Comparison of ENCODE assay signal across 8 mouse cellular contexts in the genomic region with DNA sequence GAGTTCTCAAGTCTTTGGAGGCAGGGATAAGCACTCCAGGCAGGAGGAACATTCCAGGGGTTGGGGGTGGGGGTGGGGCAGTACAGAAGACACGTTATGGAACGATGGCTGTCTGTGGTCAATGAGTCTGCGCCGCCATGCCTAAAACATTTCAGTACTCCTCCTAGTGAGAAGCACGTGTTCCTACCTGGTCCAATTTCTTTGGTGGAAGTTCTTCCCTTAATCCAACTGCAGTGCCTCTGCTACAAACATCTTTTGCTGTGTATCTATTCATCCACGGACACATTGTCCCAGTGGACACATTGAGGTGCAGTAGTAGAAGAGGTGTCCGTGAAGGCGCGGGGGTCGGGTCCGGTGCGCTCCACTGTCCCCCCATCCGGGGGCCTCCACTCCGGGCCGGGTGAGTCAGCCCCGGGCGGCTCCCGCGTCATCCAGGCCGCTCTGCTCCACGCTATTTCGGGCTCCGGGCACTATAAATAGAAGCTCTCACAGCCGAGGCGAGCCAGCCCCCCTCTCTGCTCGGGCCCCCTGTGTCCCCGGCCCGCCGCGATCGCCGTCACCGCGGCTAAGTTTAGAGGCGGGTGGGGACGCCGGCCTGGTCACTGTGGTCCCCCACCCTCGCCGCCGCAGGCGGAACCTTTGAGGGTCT. TPM values are rescaled to one million over a fixed set of nuclear protein-coding genes. Genes with fewer than 3 reads are reported as not detected.
DNase-seq lines count a peak whose midpoint lies in the region; ATAC-seq and TF ChIP-seq lines count a peak whose summit lies in the region.

No protein-coding gene starts in this region.

- H3K9me3 ChIP-seq in lung, embryonic 16.5 days (ENCODE audit: control insufficient read depth, low read length), result no peaks in the 10 kb centered on the region
- H3K9me3 ChIP-seq in embryonic facial prominence, embryonic 10.5 days, result no peaks in the 10 kb centered on the region
- no peaks in the 10 kb centered on the region for H3K9me3 ChIP-seq in heart, embryonic 12.5 days (replicated peaks)
- no peaks in the 10 kb centered on the region for H3K9me3 ChIP-seq in limb, embryonic 10.5 days (replicated peaks)

- ATAC-seq in lung, embryonic 16.5 days (ENCODE audit: low read depth), result peak; percentile 15; the same call in 1 of the 2 replicates
- peak; percentile 64 for ATAC-seq in heart, embryonic 12.5 days (ENCODE audit: insufficient number of reproducible peaks, low FRiP score)
- ATAC-seq in erythroid progenitor cell, adult 5-6 weeks (replicated peaks; ENCODE audit: low FRiP score, poor library complexity, severe bottlenecking), result no peak

- H3K27me3 ChIP-seq in lung, embryonic 16.5 days (ENCODE audit: control insufficient read depth, insufficient read depth, low read depth, low read length), result peaks cover 11% of the 10 kb centered on the region
- peaks cover 19% of the 10 kb centered on the region for H3K27me3 ChIP-seq in embryonic facial prominence, embryonic 10.5 days (replicated peaks; ENCODE audit: low read depth, poor library complexity, severe bottlenecking)
- no peaks in the 10 kb centered on the region for H3K27me3 ChIP-seq in heart, embryonic 12.5 days (replicated peaks)
- peaks cover 18% of the 10 kb centered on the region for H3K27me3 ChIP-seq in limb, embryonic 10.5 days (ENCODE audit: low read depth, poor library complexity, severe bottlenecking)

- peak overlapping the region; percentile 94 for H3K4me2 ChIP-seq in lung, embryonic 16.5 days (ENCODE audit: low read depth, low read length)
- peak overlapping the region; percentile 83 for H3K4me2 ChIP-seq in heart, embryonic 12.5 days

- TF ChIP-seq CTCF in olfactory bulb, adult 2 months (IDR thresholded peaks at IDR 0.05; ENCODE audit: insufficient read depth, low read depth, low read length), result no peak

- TF ChIP-seq POLR2A in olfactory bulb, adult 2 months (IDR thresholded peaks at IDR 0.05; ENCODE audit: insufficient read depth, low read depth, low read length), result no peak

- under 1% methylated on average over 41 of the region's 41 CpGs for WGBS in lung, embryonic 16.5 days
- WGBS in embryonic facial prominence, embryonic 10.5 days, result 1% methylated on average over 41 of the region's 41 CpGs
- WGBS in heart, embryonic 12.5 days, result under 1% methylated on average over 41 of the region's 41 CpGs
- WGBS in limb, embryonic 10.5 days, result 2% methylated on average over 41 of the region's 41 CpGs
- under 1% methylated on average over 41 of the region's 41 CpGs for WGBS in olfactory bulb, adult 2 months

- peak overlapping the region; percentile 67 for H3K9ac ChIP-seq in lung, embryonic 16.5 days (ENCODE audit: low read length)
- H3K9ac ChIP-seq in heart, embryonic 12.5 days, result peak overlapping the region; percentile 76

- no peak for DNase-seq in lung, postnatal 36 days
- peak; percentile 58 for DNase-seq in embryonic facial prominence, embryonic 10.5 days (ENCODE audit: low spot score)
- DNase-seq in limb, embryonic 10.5 days (ENCODE audit: low spot score), result peak; percentile 57
- DNase-seq in thymus, postnatal 0 days (ENCODE audit: low spot score), result no peak

- H3K4me1 ChIP-seq in lung, embryonic 16.5 days (replicated peaks; ENCODE audit: control insufficient read depth, insufficient read depth, low read length), result peaks cover 31% of the 10 kb centered on the region
- H3K4me1 ChIP-seq in embryonic facial prominence, embryonic 10.5 days, result peaks cover 46% of the 10 kb centered on the region
- H3K4me1 ChIP-seq in heart, embryonic 12.5 days (replicated peaks), result peaks cover 63% of the 10 kb centered on the region
- peaks cover 42% of the 10 kb centered on the region for H3K4me1 ChIP-seq in limb, embryonic 10.5 days
- peaks cover 39% of the 10 kb centered on the region for H3K4me1 ChIP-seq in olfactory bulb, adult 2 months (ENCODE audit: control insufficient read depth, insufficient read depth, low read length)

- peak overlapping the region; percentile 45; the same call in 1 of the 2 replicates for H3K27ac ChIP-seq in lung, embryonic 16.5 days (ENCODE audit: low read length)
- H3K27ac ChIP-seq in embryonic facial prominence, embryonic 10.5 days (replicated peaks), result peak overlapping the region; percentile 57; the same call in 1 of the 2 replicates
- H3K27ac ChIP-seq in heart, embryonic 12.5 days (ENCODE audit: poor library complexity, severe bottlenecking), result peak overlapping the region; percentile 97
- H3K27ac ChIP-seq in limb, embryonic 10.5 days, result peak overlapping the region; percentile 53; the same call in 1 of the 2 replicates
- peak overlapping the region; percentile 61 for H3K27ac ChIP-seq in olfactory bulb, adult 2 months (ENCODE audit: insufficient read depth, low read depth, low read length)

- H3K36me3 ChIP-seq in lung, embryonic 16.5 days (ENCODE audit: control insufficient read depth, insufficient read depth, low read length), result no peaks in the 10 kb centered on the region
- 0 out of 2 replicates have a peak, but pooled peaks cover 1% of the 10 kb centered on the region for H3K36me3 ChIP-seq in embryonic facial prominence, embryonic 10.5 days (replicated peaks)
- H3K36me3 ChIP-seq in heart, embryonic 12.5 days, result 0 out of 2 replicates have a peak, but pooled peaks cover under 1% of the 10 kb centered on the region
- 0 out of 2 replicates have a peak, but pooled peaks cover 2% of the 10 kb centered on the region for H3K36me3 ChIP-seq in limb, embryonic 10.5 days

- peak overlapping the region; percentile 55 for H3K4me3 ChIP-seq in lung, embryonic 16.5 days (ENCODE audit: low read length)
- H3K4me3 ChIP-seq in embryonic facial prominence, embryonic 10.5 days, result peak overlapping the region; percentile 68
- H3K4me3 ChIP-seq in heart, embryonic 12.5 days, result peak overlapping the region; percentile 54
- H3K4me3 ChIP-seq in limb, embryonic 10.5 days, result peak overlapping the region; percentile 63
- peak overlapping the region; percentile 57 for H3K4me3 ChIP-seq in olfactory bulb, adult 2 months (ENCODE audit: insufficient read depth, low read depth, low read length)

RNA-seq across cellular contexts. Expression of a gene that starts 2.7 kb away (rescaled TPM):
- 79.9 and 82.5 TPM in 2 replicates for polyA plus RNA-seq in lung, embryonic 16.5 days (2015; fragmentation: Nextera tagmentation; extraction: Ambion mirVana)
- 102 and 107 TPM in 2 replicates for polyA plus RNA-seq in embryonic facial prominence, embryonic 10.5 days (2016; fragmentation: Nextera tagmentation; extraction: Ambion mirVana)
- 59.2 and 66.0 TPM in 2 replicates for polyA plus RNA-seq in heart, embryonic 12.5 days (2016; fragmentation: Nextera tagmentation; extraction: Ambion mirVana)
- 97.8 and 101 TPM in 2 replicates for polyA plus RNA-seq in limb, embryonic 10.5 days (2016; fragmentation: Nextera tagmentation; extraction: Ambion mirVana)
- not detected in 2 replicates for polyA plus RNA-seq in olfactory bulb, adult 2 months (2012; ENCODE audit: insufficient read depth, insufficient read length, low replicate concordance, missing spikeins)
- polyA plus RNA-seq in thymus, postnatal 0 days (2015; fragmentation: Nextera tagmentation; extraction: Ambion mirVana), result 59.6 and 67.1 TPM in 2 replicates
- total RNA-seq in erythroid progenitor cell, adult 5-6 weeks (2015; ENCODE audit: low replicate concordance), result 3.6 and 12.6 TPM in 2 replicates
- total RNA-seq in erythroid progenitor cell, adult 5-6 weeks (2017; ENCODE audit: low replicate concordance), result 1.2 and 1.8 TPM in 2 replicates

RNA-seq across cellular contexts. Expression of a gene that starts 17.4 kb away (rescaled TPM):
- polyA plus RNA-seq in lung, embryonic 16.5 days (2015; fragmentation: Nextera tagmentation; extraction: Ambion mirVana), result 17.2 and 17.3 TPM in 2 replicates
- polyA plus RNA-seq in embryonic facial prominence, embryonic 10.5 days (2016; fragmentation: Nextera tagmentation; extraction: Ambion mirVana), result 26.8 and 28.9 TPM in 2 replicates
- polyA plus RNA-seq in heart, embryonic 12.5 days (2016; fragmentation: Nextera tagmentation; extraction: Ambion mirVana), result 17.6 and 18.4 TPM in 2 replicates
- 28.3 and 31.4 TPM in 2 replicates for polyA plus RNA-seq in limb, embryonic 10.5 days (2016; fragmentation: Nextera tagmentation; extraction: Ambion mirVana)
- not detected in 2 replicates for polyA plus RNA-seq in olfactory bulb, adult 2 months (2012; ENCODE audit: insufficient read depth, insufficient read length, low replicate concordance, missing spikeins)
- polyA plus RNA-seq in thymus, postnatal 0 days (2015; fragmentation: Nextera tagmentation; extraction: Ambion mirVana), result 15.8 and 18.7 TPM in 2 replicates
- 2.1 and 3.6 TPM in 2 replicates for total RNA-seq in erythroid progenitor cell, adult 5-6 weeks (2015; ENCODE audit: low replicate concordance)
- 0.45 and 4.0 TPM in 2 replicates for total RNA-seq in erythroid progenitor cell, adult 5-6 weeks (2017; ENCODE audit: low replicate concordance)

RNA-seq across cellular contexts. Expression of a gene that starts 17.7 kb away (rescaled TPM):
- 4.9 TPM in 2 replicates for polyA plus RNA-seq in lung, embryonic 16.5 days (2015; fragmentation: Nextera tagmentation; extraction: Ambion mirVana)
- 6.9 and 7.1 TPM in 2 replicates for polyA plus RNA-seq in embryonic facial prominence, embryonic 10.5 days (2016; fragmentation: Nextera tagmentation; extraction: Ambion mirVana)
- polyA plus RNA-seq in heart, embryonic 12.5 days (2016; fragmentation: Nextera tagmentation; extraction: Ambion mirVana), result 17.5 and 19.4 TPM in 2 replicates
- 6.5 and 7.0 TPM in 2 replicates for polyA plus RNA-seq in limb, embryonic 10.5 days (2016; fragmentation: Nextera tagmentation; extraction: Ambion mirVana)
- not detected in 2 replicates for polyA plus RNA-seq in olfactory bulb, adult 2 months (2012; ENCODE audit: insufficient read depth, insufficient read length, low replicate concordance, missing spikeins)
- polyA plus RNA-seq in thymus, postnatal 0 days (2015; fragmentation: Nextera tagmentation; extraction: Ambion mirVana), result 2.2 and 2.4 TPM in 2 replicates
- not detected in 2 replicates for total RNA-seq in erythroid progenitor cell, adult 5-6 weeks (2015; ENCODE audit: low replicate concordance)
- 0.64 and 1.7 TPM in 2 replicates for total RNA-seq in erythroid progenitor cell, adult 5-6 weeks (2017; ENCODE audit: low replicate concordance)

RNA-seq across cellular contexts. Expression of a gene that starts 32.0 kb away (rescaled TPM):
- 0.20 and 0.31 TPM in 2 replicates for polyA plus RNA-seq in lung, embryonic 16.5 days (2015; fragmentation: Nextera tagmentation; extraction: Ambion mirVana)
- polyA plus RNA-seq in embryonic facial prominence, embryonic 10.5 days (2016; fragmentation: Nextera tagmentation; extraction: Ambion mirVana), result 0.09 TPM in 1 of 2 replicates, not detected in the other
- 0.37 and 0.55 TPM in 2 replicates for polyA plus RNA-seq in heart, embryonic 12.5 days (2016; fragmentation: Nextera tagmentation; extraction: Ambion mirVana)
- polyA plus RNA-seq in limb, embryonic 10.5 days (2016; fragmentation: Nextera tagmentation; extraction: Ambion mirVana), result 0.04 and 0.11 TPM in 2 replicates
- polyA plus RNA-seq in olfactory bulb, adult 2 months (2012; ENCODE audit: insufficient read depth, insufficient read length, low replicate concordance, missing spikeins), result not detected in 2 replicates
- 0.19 and 0.21 TPM in 2 replicates for polyA plus RNA-seq in thymus, postnatal 0 days (2015; fragmentation: Nextera tagmentation; extraction: Ambion mirVana)
- total RNA-seq in erythroid progenitor cell, adult 5-6 weeks (2015; ENCODE audit: low replicate concordance), result 6.3 and 7.9 TPM in 2 replicates
- total RNA-seq in erythroid progenitor cell, adult 5-6 weeks (2017; ENCODE audit: low replicate concordance), result 1.3 and 3.3 TPM in 2 replicates

RNA-seq across cellular contexts. Expression of a gene that starts 39.9 kb away (rescaled TPM):
- polyA plus RNA-seq in lung, embryonic 16.5 days (2015; fragmentation: Nextera tagmentation; extraction: Ambion mirVana), result 15.9 and 17.4 TPM in 2 replicates
- polyA plus RNA-seq in embryonic facial prominence, embryonic 10.5 days (2016; fragmentation: Nextera tagmentation; extraction: Ambion mirVana), result 28.1 and 28.8 TPM in 2 replicates
- polyA plus RNA-seq in heart, embryonic 12.5 days (2016; fragmentation: Nextera tagmentation; extraction: Ambion mirVana), result 15.9 and 17.5 TPM in 2 replicates
- 25.6 and 26.6 TPM in 2 replicates for polyA plus RNA-seq in limb, embryonic 10.5 days (2016; fragmentation: Nextera tagmentation; extraction: Ambion mirVana)
- polyA plus RNA-seq in olfactory bulb, adult 2 months (2012; ENCODE audit: insufficient read depth, insufficient read length, low replicate concordance, missing spikeins), result not detected in 2 replicates
- 14.3 and 15.1 TPM in 2 replicates for polyA plus RNA-seq in thymus, postnatal 0 days (2015; fragmentation: Nextera tagmentation; extraction: Ambion mirVana)
- total RNA-seq in erythroid progenitor cell, adult 5-6 weeks (2015; ENCODE audit: low replicate concordance), result 1.7 and 1.8 TPM in 2 replicates
- 5.3 and 11.3 TPM in 2 replicates for total RNA-seq in erythroid progenitor cell, adult 5-6 weeks (2017; ENCODE audit: low replicate concordance)

Comparison
In these comparisons a context has a peak if more than half of its experiments do, and no peak if none do; other contexts are left out.
1. H3K27ac ChIP-seq: peak in every context shown above with its lines; median percentile 97 in heart, embryonic 12.5 days; 61 in olfactory bulb, adult 2 months; 57 in embryonic facial prominence, embryonic 10.5 days; 53 in limb, embryonic 10.5 days; 45 in lung, embryonic 16.5 days.
2. DNase-seq: peak in embryonic facial prominence, embryonic 10.5 days (single experiment) and limb, embryonic 10.5 days (single experiment); none in lung, postnatal 36 days (single experiment) and thymus, postnatal 0 days (single experiment).
3. RNA of a gene that starts 2.7 kb away (polyA plus RNA-seq): 102 to 107 TPM in embryonic facial prominence, embryonic 10.5 days, 97.8 to 101 TPM in limb, embryonic 10.5 days, 79.9 to 82.5 TPM in lung, embryonic 16.5 days, 59.6 to 67.1 TPM in thymus, postnatal 0 days and 59.2 to 66.0 TPM in heart, embryonic 12.5 days; not detected in olfactory bulb, adult 2 months; every median in the first group is over 10 times any median in the second.
4. RNA of a gene that starts 17.4 kb away (polyA plus RNA-seq): 26.8 to 28.9 TPM in embryonic facial prominence, embryonic 10.5 days, 28.3 to 31.4 TPM in limb, embryonic 10.5 days, 15.8 to 18.7 TPM in thymus, postnatal 0 days, 17.6 to 18.4 TPM in heart, embryonic 12.5 days and 17.2 to 17.3 TPM in lung, embryonic 16.5 days; not detected in olfactory bulb, adult 2 months; every median in the first group is over 10 times any median in the second.
5. Peak in every context shown above with its lines, with median percentiles within 50 percentile points of each other: H3K4me3 ChIP-seq.